Comparison of ENCODE assay signal across 17 mouse cellular contexts in genomic region chr11:115954712-115955111, GRCm38 (mm10). TPM values are rescaled to one million over a fixed set of nuclear protein-coding genes. Genes with fewer than 3 reads are reported as not detected.
DNase-seq lines count a peak whose midpoint lies in the region; ATAC-seq and TF ChIP-seq lines count a peak whose summit lies in the region.
"Had no signal": no experiment of that assay in that cellular context is flagged by ENCODE, and none has a peak within 500 bp of the region (broad histone marks: within the 10 kb centered on the region; RNA-seq: fewer than 3 reads in every experiment).

No protein-coding gene starts in this region.

- intact Hi-C loops in heart, postnatal 14 days (cut with DNase I): no loop called here

- H3K9ac ChIP-seq in heart, embryonic 11.5 days (ENCODE audit: low read depth, low read length): no peak overlapping the region
- no peak overlapping the region for H3K9ac ChIP-seq in intestine, embryonic 15.5 days
- no peak overlapping the region for H3K9ac ChIP-seq in stomach, postnatal 0 days (ENCODE audit: low read length)
- H3K9ac ChIP-seq in forebrain, embryonic 13.5 days: no peak overlapping the region

- ATAC-seq in heart, embryonic 11.5 days (replicated peaks; ENCODE audit: insufficient number of reproducible peaks, low FRiP score, low TSS enrichment): 0 out of 2 replicates have a peak, but pooled peaks have one; percentile 14
- ATAC-seq in intestine, embryonic 15.5 days: peak; percentile 32; the same call in 1 of the 2 replicates
- peak; percentile 77 for ATAC-seq in stomach, postnatal 0 days (ENCODE audit: low FRiP score, low TSS enrichment)
- ATAC-seq in forebrain, embryonic 13.5 days: no peak
- no peak for ATAC-seq in frontal cortex, adult (ENCODE audit: low TSS enrichment)
- ATAC-seq: midbrain, embryonic 16.5 days had no signal

- 79% methylated on average over 5 of the region's 5 CpGs for WGBS in heart, embryonic 11.5 days (ENCODE audit: insufficient replicate concordance)
- 74% methylated on average over 5 of the region's 5 CpGs for WGBS in intestine, embryonic 15.5 days
- 55% methylated on average over 5 of the region's 5 CpGs for WGBS in stomach, postnatal 0 days
- WGBS in forebrain, embryonic 13.5 days: 88% methylated on average over 5 of the region's 5 CpGs

- no peak overlapping the region for H3K4me2 ChIP-seq in heart, embryonic 11.5 days
- peak overlapping the region; percentile 33; the same call in 1 of the 2 replicates for H3K4me2 ChIP-seq in intestine, embryonic 15.5 days (replicated peaks)
- H3K4me2 ChIP-seq in stomach, postnatal 0 days (replicated peaks; ENCODE audit: low read depth): no peak overlapping the region
- no peak overlapping the region for H3K4me2 ChIP-seq in forebrain, embryonic 13.5 days

- TF ChIP-seq EP300 in stomach, postnatal 0 days (optimal IDR thresholded peaks at IDR 0.05): no peak

- H3K9me3 ChIP-seq in heart, embryonic 11.5 days (replicated peaks; ENCODE audit: control insufficient read depth, low read length): no peaks in the 10 kb centered on the region
- no peaks in the 10 kb centered on the region for H3K9me3 ChIP-seq in intestine, embryonic 15.5 days
- no peaks in the 10 kb centered on the region for H3K9me3 ChIP-seq in stomach, postnatal 0 days (ENCODE audit: control insufficient read depth, low read length)
- no peaks in the 10 kb centered on the region for H3K9me3 ChIP-seq in forebrain, embryonic 13.5 days (replicated peaks)

- DNase-seq in heart, postnatal 14 days: no peak
- peak; percentile 42 for DNase-seq in urinary bladder, postnatal 14 days (ENCODE audit: low spot score)
- no peak for DNase-seq in urinary bladder, adult 18-20 months (ENCODE audit: low spot score in 2 of 2)
- peak; percentile 67 for DNase-seq in stomach, postnatal 0 days (ENCODE audit: low spot score)
- DNase-seq: cerebellum, adult 2 months; heart, postnatal 10 days; liver; spleen, adult 18-20 months; thymus, postnatal 4 days had no signal

- H3K4me3 ChIP-seq in heart, embryonic 11.5 days (ENCODE audit: low read depth, low read length): no peak overlapping the region
- no peak overlapping the region for H3K4me3 ChIP-seq in intestine, embryonic 15.5 days (replicated peaks)
- no peak overlapping the region for H3K4me3 ChIP-seq in stomach, postnatal 0 days (ENCODE audit: low read depth, low read length)
- H3K4me3 ChIP-seq in forebrain, embryonic 13.5 days: no peak overlapping the region

- H3K4me1 ChIP-seq in heart, embryonic 11.5 days (ENCODE audit: control insufficient read depth, insufficient read depth, low read length): no peaks in the 10 kb centered on the region
- peaks cover 20% of the 10 kb centered on the region for H3K4me1 ChIP-seq in intestine, embryonic 15.5 days (replicated peaks)
- H3K4me1 ChIP-seq in stomach, postnatal 0 days (replicated peaks; ENCODE audit: control insufficient read depth, insufficient read depth): 0 out of 2 replicates have a peak, but pooled peaks cover 3% of the 10 kb centered on the region
- peaks cover 14% of the 10 kb centered on the region; the same call in 1 of the 2 replicates for H3K4me1 ChIP-seq in forebrain, embryonic 13.5 days

- H3K27me3 ChIP-seq in heart, embryonic 11.5 days (ENCODE audit: control insufficient read depth, insufficient read depth, low read length): no peaks in the 10 kb centered on the region
- H3K27me3 ChIP-seq in intestine, embryonic 15.5 days (replicated peaks): no peaks in the 10 kb centered on the region
- no peaks in the 10 kb centered on the region for H3K27me3 ChIP-seq in stomach, postnatal 0 days (ENCODE audit: control insufficient read depth, insufficient read depth, low read length)
- H3K27me3 ChIP-seq in forebrain, embryonic 13.5 days: no peaks in the 10 kb centered on the region
- H3K27me3 ChIP-seq: CH12.LX had no signal

- no peak for TF ChIP-seq CTCF in stomach, postnatal 0 days (IDR thresholded peaks at IDR 0.05; ENCODE audit: low read depth)

- no peak overlapping the region for H3K27ac ChIP-seq in heart, embryonic 11.5 days (ENCODE audit: low read depth, low read length)
- peak overlapping the region; percentile 81; the same call in 1 of the 2 replicates for H3K27ac ChIP-seq in intestine, embryonic 15.5 days
- peak overlapping the region; percentile 91 for H3K27ac ChIP-seq in stomach, postnatal 0 days (replicated peaks)
- no peak overlapping the region for H3K27ac ChIP-seq in forebrain, embryonic 13.5 days

- peaks cover 27% of the 10 kb centered on the region for H3K36me3 ChIP-seq in heart, embryonic 11.5 days (ENCODE audit: control insufficient read depth, insufficient read depth, low read length)
- H3K36me3 ChIP-seq in intestine, embryonic 15.5 days: peaks cover 16% of the 10 kb centered on the region
- H3K36me3 ChIP-seq in stomach, postnatal 0 days (ENCODE audit: control insufficient read depth, insufficient read depth, low read length): no peaks in the 10 kb centered on the region; the same call in 1 of the 2 replicates
- peaks cover 88% of the 10 kb centered on the region for H3K36me3 ChIP-seq in forebrain, embryonic 13.5 days (ENCODE audit: poor library complexity, severe bottlenecking)

RNA-seq across cellular contexts. Expression of gene Itgb4, which starts 19.8 kb away (rescaled TPM):
- 0.51 and 0.80 TPM in 2 replicates for polyA plus RNA-seq in heart, embryonic 11.5 days (2014; fragmentation: Nextera tagmentation; extraction: Ambion mirVana)
- 1 to 10 TPM; 4.3 to 4.5 TPM for total RNA-seq in heart, postnatal 14 days (2021)
- polyA plus RNA-seq in intestine, embryonic 15.5 days (2015; fragmentation: Nextera tagmentation; extraction: Ambion mirVana): 7.9 and 10.0 TPM in 2 replicates
- 12.7 and 14.6 TPM in 2 replicates for polyA plus RNA-seq in stomach, postnatal 0 days (2015; fragmentation: Nextera tagmentation; extraction: Ambion mirVana)
- 0.21 and 0.38 TPM in 2 replicates for polyA plus RNA-seq in forebrain, embryonic 13.5 days (2015; fragmentation: Nextera tagmentation; extraction: Ambion mirVana)
- total RNA-seq: granulocyte monocyte progenitor cell, adult 5-6 weeks had no signal

RNA-seq across cellular contexts. Expression of gene Recql5, which starts 21.4 kb away (rescaled TPM):
- 12.3 and 13.0 TPM in 2 replicates for polyA plus RNA-seq in heart, embryonic 11.5 days (2014; fragmentation: Nextera tagmentation; extraction: Ambion mirVana)
- total RNA-seq in heart, postnatal 14 days (2021): 1 to 10 TPM; 7.1 to 8.9 TPM
- polyA plus RNA-seq in intestine, embryonic 15.5 days (2015; fragmentation: Nextera tagmentation; extraction: Ambion mirVana): 16.2 and 21.0 TPM in 2 replicates
- polyA plus RNA-seq in stomach, postnatal 0 days (2015; fragmentation: Nextera tagmentation; extraction: Ambion mirVana): 7.2 and 8.1 TPM in 2 replicates
- polyA plus RNA-seq in forebrain, embryonic 13.5 days (2015; fragmentation: Nextera tagmentation; extraction: Ambion mirVana): 24.4 and 29.6 TPM in 2 replicates

RNA-seq across cellular contexts. Expression of gene Sap30bp, which starts 21.6 kb away (rescaled TPM):
- 27.9 and 28.3 TPM in 2 replicates for polyA plus RNA-seq in heart, embryonic 11.5 days (2014; fragmentation: Nextera tagmentation; extraction: Ambion mirVana)
- total RNA-seq in heart, postnatal 14 days (2021): 10 to 100 TPM; 20.6 to 23.8 TPM
- polyA plus RNA-seq in intestine, embryonic 15.5 days (2015; fragmentation: Nextera tagmentation; extraction: Ambion mirVana): 31.6 and 38.2 TPM in 2 replicates
- 23.6 and 27.0 TPM in 2 replicates for polyA plus RNA-seq in stomach, postnatal 0 days (2015; fragmentation: Nextera tagmentation; extraction: Ambion mirVana)
- 56.1 and 62.4 TPM in 2 replicates for polyA plus RNA-seq in forebrain, embryonic 13.5 days (2015; fragmentation: Nextera tagmentation; extraction: Ambion mirVana)

RNA-seq across cellular contexts. Expression of gene Smim6, which starts 42.9 kb away (rescaled TPM):
- 0.46 and 1.2 TPM in 2 replicates for polyA plus RNA-seq in heart, embryonic 11.5 days (2014; fragmentation: Nextera tagmentation; extraction: Ambion mirVana)
- total RNA-seq in heart, postnatal 14 days (2021): under 1 TPM; 0.22 to 0.48 TPM
- 25.4 and 31.4 TPM in 2 replicates for polyA plus RNA-seq in intestine, embryonic 15.5 days (2015; fragmentation: Nextera tagmentation; extraction: Ambion mirVana)
- polyA plus RNA-seq in stomach, postnatal 0 days (2015; fragmentation: Nextera tagmentation; extraction: Ambion mirVana): 184 and 185 TPM in 2 replicates
- 0.80 and 0.86 TPM in 2 replicates for polyA plus RNA-seq in forebrain, embryonic 13.5 days (2015; fragmentation: Nextera tagmentation; extraction: Ambion mirVana)
- total RNA-seq: left cerebral cortex, adult 8-10 months had no signal
- polyA plus RNA-seq: cerebellum, adult 2 months had no signal

RNA-seq across cellular contexts. Expression of gene Smim5, which starts 54.9 kb away (rescaled TPM):
- 19.6 and 21.8 TPM in 2 replicates for polyA plus RNA-seq in heart, embryonic 11.5 days (2014; fragmentation: Nextera tagmentation; extraction: Ambion mirVana)
- total RNA-seq in heart, postnatal 14 days (2021): 10 to 100 TPM; 19.6 to 20.4 TPM
- polyA plus RNA-seq in intestine, embryonic 15.5 days (2015; fragmentation: Nextera tagmentation; extraction: Ambion mirVana): 1.6 and 3.0 TPM in 2 replicates
- 16.8 and 17.9 TPM in 2 replicates for polyA plus RNA-seq in stomach, postnatal 0 days (2015; fragmentation: Nextera tagmentation; extraction: Ambion mirVana)
- 1.4 and 1.5 TPM in 2 replicates for polyA plus RNA-seq in forebrain, embryonic 13.5 days (2015; fragmentation: Nextera tagmentation; extraction: Ambion mirVana)

Comparison
In these comparisons a context has a peak if more than half of its experiments do, and no peak if none do; other contexts are left out.
1. DNase-seq: peak in urinary bladder, postnatal 14 days (single experiment) and stomach, postnatal 0 days (single experiment); none in heart, postnatal 14 days (0 of 2) and urinary bladder, adult 18-20 months (0 of 2).
2. ATAC-seq: peak in heart, embryonic 11.5 days (single experiment), intestine, embryonic 15.5 days (single experiment) and stomach, postnatal 0 days (single experiment); none in forebrain, embryonic 13.5 days (single experiment) and frontal cortex, adult (single experiment).
3. H3K27ac ChIP-seq: peak in intestine, embryonic 15.5 days (single experiment) and stomach, postnatal 0 days (single experiment); none in heart, embryonic 11.5 days (single experiment) and forebrain, embryonic 13.5 days (single experiment).